Mouse (Mus musculus): Measurements from ENCODE around the gene Art5. TPM values are rescaled to one million over a fixed set of nuclear protein-coding genes. Genes with fewer than 3 reads are reported as not detected.

Gene Art5
- polyA plus RNA-seq, 1 experiment from 2014 or later: 2.0 TPM

GRCm38 (mm10) chr7:102104126-102104525, 5.2 kb downstream of the Art5 start:
- H3K9ac ChIP-seq: no peak overlapping the region
- peaks cover 21% of the 10 kb centered on the region for H3K4me1 ChIP-seq
- H3K9me3 ChIP-seq: no peaks in the 10 kb centered on the region
- no peak overlapping the region for H3K4me3 ChIP-seq
- no peaks in the 10 kb centered on the region for H3K27me3 ChIP-seq
- 78% methylated on average over 5 of the region's 5 CpGs for WGBS
- H3K27ac ChIP-seq: no peak overlapping the region
- no peak for ATAC-seq (ENCODE audit: insufficient number of reproducible peaks, insufficient read depth, low FRiP score, low TSS enrichment)
- no peaks in the 10 kb centered on the region for H3K36me3 ChIP-seq
- H3K4me2 ChIP-seq (replicated peaks): no peak overlapping the region

- no peak for ATAC-seq (ENCODE audit: insufficient number of reproducible peaks, insufficient read depth, low FRiP score, low TSS enrichment)
- peaks cover 21% of the 10 kb centered on the region for H3K4me1 ChIP-seq
- 78% methylated on average over 2 of the region's 2 CpGs for WGBS
- no peak overlapping the region for H3K4me2 ChIP-seq (replicated peaks)
- no peaks in the 10 kb centered on the region for H3K9me3 ChIP-seq
- H3K36me3 ChIP-seq: no peaks in the 10 kb centered on the region
- no peaks in the 10 kb centered on the region for H3K27me3 ChIP-seq
- no peak overlapping the region for H3K27ac ChIP-seq
- H3K9ac ChIP-seq: no peak overlapping the region
- no peak overlapping the region for H3K4me3 ChIP-seq
These were observed 5.7 kb downstream of the Art5 start for GRCm38 (mm10) chr7:102103555-102103954.

GRCm38 (mm10) chr7:102102696-102103095, 6.6 kb downstream of the Art5 start:
- H3K4me3 ChIP-seq: no peak overlapping the region
- peaks cover 21% of the 10 kb centered on the region for H3K4me1 ChIP-seq
- H3K27me3 ChIP-seq: no peaks in the 10 kb centered on the region
- no peaks in the 10 kb centered on the region for H3K9me3 ChIP-seq
- H3K36me3 ChIP-seq: no peaks in the 10 kb centered on the region
- no peak overlapping the region for H3K27ac ChIP-seq
- no peak overlapping the region for H3K4me2 ChIP-seq (replicated peaks)
- 43% methylated on average over 6 of the region's 6 CpGs for WGBS
- H3K9ac ChIP-seq: no peak overlapping the region
- ATAC-seq (ENCODE audit: insufficient number of reproducible peaks, insufficient read depth, low FRiP score, low TSS enrichment): no peak

GRCm38 (mm10) chr7:102102241-102102640, 7.0 kb downstream of the Art5 start:
- H3K4me2 ChIP-seq (replicated peaks): no peak overlapping the region
- no peaks in the 10 kb centered on the region for H3K36me3 ChIP-seq
- H3K4me1 ChIP-seq: peaks cover 21% of the 10 kb centered on the region
- ATAC-seq (ENCODE audit: insufficient number of reproducible peaks, insufficient read depth, low FRiP score, low TSS enrichment): no peak
- 51% methylated on average over 8 of the region's 8 CpGs for WGBS
- no peaks in the 10 kb centered on the region for H3K9me3 ChIP-seq
- no peak overlapping the region for H3K4me3 ChIP-seq
- H3K27ac ChIP-seq: no peak overlapping the region
- no peaks in the 10 kb centered on the region for H3K27me3 ChIP-seq
- no peak overlapping the region for H3K9ac ChIP-seq

- Histone ChIP-seq H3K4me3 (no peak within 1 kb of the TSS), H3K4me1 (peaks cover 16% of the 10 kb centered on the region), H3K9me3 (no peaks in the 10 kb centered on the region), H3K27me3 (no peaks in the 10 kb centered on the region), H3K9ac (no peak within 1 kb of the TSS), H3K36me3 (no peaks in the 10 kb centered on the region), H3K27ac (no peak within 1 kb of the TSS), H3K4me2 (replicated peaks) (no peak within 1 kb of the TSS; the same call in 1 of the 2 replicates)
- ATAC-seq (ENCODE audit: insufficient number of reproducible peaks, insufficient read depth, low FRiP score, low TSS enrichment): no peak
- WGBS: 37% methylated on average over 5 of the region's 5 CpGs
These were observed 7.8 kb downstream of the Art5 start, which contains the start of gene Art1 for GRCm38 (mm10) chr7:102101487-102101886. Art1 (plus strand) TSS chr7:102101743.

GRCm38 (mm10) chr7:102100868-102101267, 8.4 kb downstream of the Art5 start:
- peaks cover 16% of the 10 kb centered on the region for H3K4me1 ChIP-seq
- H3K9me3 ChIP-seq: no peaks in the 10 kb centered on the region
- WGBS: 58% methylated on average over 5 of the region's 5 CpGs
- no peak for ATAC-seq (ENCODE audit: insufficient number of reproducible peaks, insufficient read depth, low FRiP score, low TSS enrichment)
- H3K4me2 ChIP-seq (replicated peaks): no peak overlapping the region
- no peaks in the 10 kb centered on the region for H3K27me3 ChIP-seq
- 0 out of 2 replicates have a peak, but pooled peaks cover 2% of the 10 kb centered on the region for H3K36me3 ChIP-seq
- H3K4me3 ChIP-seq: no peak overlapping the region
- H3K9ac ChIP-seq: no peak overlapping the region
- no peak overlapping the region for H3K27ac ChIP-seq

- H3K36me3 ChIP-seq: peaks cover 7% of the 10 kb centered on the region; the same call in 1 of the 2 replicates
- H3K9me3 ChIP-seq: no peaks in the 10 kb centered on the region
- peak overlapping the region; percentile 50 for H3K4me2 ChIP-seq (replicated peaks)
- H3K27ac ChIP-seq: peak overlapping the region; percentile 30; the same call in 1 of the 2 replicates
- 5% methylated on average over 30 of the region's 30 CpGs for WGBS
- peaks cover 16% of the 10 kb centered on the region for H3K4me1 ChIP-seq
- no peak overlapping the region; the same call in 1 of the 2 replicates for H3K9ac ChIP-seq
- H3K27me3 ChIP-seq: no peaks in the 10 kb centered on the region
- peak overlapping the region; percentile 27 for H3K4me3 ChIP-seq
- ATAC-seq (ENCODE audit: insufficient number of reproducible peaks, insufficient read depth, low FRiP score, low TSS enrichment): 0 out of 2 replicates have a peak, but pooled peaks have one; percentile 25
These were observed 9.3 kb downstream of the Art5 start for GRCm38 (mm10) chr7:102099760-102100661.

GRCm38 (mm10) chr7:102087336-102087735, 22.0 kb downstream of the Art5 start:
- Histone ChIP-seq H3K9ac (no peak overlapping the region), H3K9me3 (no peaks in the 10 kb centered on the region), H3K4me2 (replicated peaks) (no peak overlapping the region), H3K27ac (no peak overlapping the region), H3K4me1 (no peaks in the 10 kb centered on the region), H3K4me3 (no peak overlapping the region), H3K36me3 (peaks cover 69% of the 10 kb centered on the region), H3K27me3 (no peaks in the 10 kb centered on the region)
- no peak for ATAC-seq (ENCODE audit: insufficient number of reproducible peaks, insufficient read depth, low FRiP score, low TSS enrichment)
- 75% methylated on average over 4 of the region's 4 CpGs for WGBS

GRCm38 (mm10) chr7:102084041-102084696, 25.1 kb downstream of the Art5 start:
- H3K4me2 ChIP-seq (replicated peaks): no peak overlapping the region
- no peak for ATAC-seq (ENCODE audit: insufficient number of reproducible peaks, insufficient read depth, low FRiP score, low TSS enrichment)
- peaks cover 84% of the 10 kb centered on the region for H3K36me3 ChIP-seq
- no peak overlapping the region for H3K4me3 ChIP-seq
- H3K27ac ChIP-seq: no peak overlapping the region
- no peak overlapping the region for H3K9ac ChIP-seq
- H3K4me1 ChIP-seq: no peaks in the 10 kb centered on the region
- 91% methylated on average over 26 of the region's 26 CpGs for WGBS
- no peaks in the 10 kb centered on the region for H3K27me3 ChIP-seq
- H3K9me3 ChIP-seq: no peaks in the 10 kb centered on the region

GRCm38 (mm10) chr7:102082816-102083215, 26.5 kb downstream of the Art5 start, which contains the start of gene Trpc2:
Trpc2 (plus strand) TSS chr7:102083116.
- no peaks in the 10 kb centered on the region for H3K4me1 ChIP-seq
- no peaks in the 10 kb centered on the region for H3K27me3 ChIP-seq
- H3K9me3 ChIP-seq: no peaks in the 10 kb centered on the region
- peaks cover 84% of the 10 kb centered on the region for H3K36me3 ChIP-seq
- 83% methylated on average over 5 of the region's 5 CpGs for WGBS
- H3K27ac ChIP-seq: no peak within 1 kb of the TSS
- H3K4me3 ChIP-seq: no peak within 1 kb of the TSS
- no peak within 1 kb of the TSS for H3K4me2 ChIP-seq (replicated peaks)
- ATAC-seq (ENCODE audit: insufficient number of reproducible peaks, insufficient read depth, low FRiP score, low TSS enrichment): no peak
- H3K9ac ChIP-seq: no peak within 1 kb of the TSS

- H3K27me3 ChIP-seq: no peaks in the 10 kb centered on the region
- H3K36me3 ChIP-seq: peaks cover 92% of the 10 kb centered on the region
- H3K4me3 ChIP-seq: no peak overlapping the region
- no peak overlapping the region for H3K4me2 ChIP-seq (replicated peaks)
- no peak overlapping the region for H3K27ac ChIP-seq
- 93% methylated on average over 5 of the region's 5 CpGs for WGBS
- no peak overlapping the region for H3K9ac ChIP-seq
- no peaks in the 10 kb centered on the region for H3K4me1 ChIP-seq
- no peaks in the 10 kb centered on the region for H3K9me3 ChIP-seq
- no peak for ATAC-seq (ENCODE audit: insufficient number of reproducible peaks, insufficient read depth, low FRiP score, low TSS enrichment)
These were observed 27.5 kb downstream of the Art5 start for GRCm38 (mm10) chr7:102081784-102082183.

- H3K4me1 ChIP-seq: no peaks in the 10 kb centered on the region
- no peak for ATAC-seq (ENCODE audit: insufficient number of reproducible peaks, insufficient read depth, low FRiP score, low TSS enrichment)
- H3K27me3 ChIP-seq: no peaks in the 10 kb centered on the region
- WGBS: 86% methylated on average over 8 of the region's 8 CpGs
- H3K4me2 ChIP-seq (replicated peaks): no peak overlapping the region
- no peak overlapping the region for H3K27ac ChIP-seq
- H3K36me3 ChIP-seq: peaks cover 88% of the 10 kb centered on the region
- H3K4me3 ChIP-seq: no peak overlapping the region
- no peak overlapping the region for H3K9ac ChIP-seq
- H3K9me3 ChIP-seq: no peaks in the 10 kb centered on the region
These were observed 29.0 kb downstream of the Art5 start for GRCm38 (mm10) chr7:102080311-102080710.

Measured in embryonic facial prominence, embryonic 12.5 days (tissue).